Mouse (Mus musculus) olfactory bulb, adult 2 months (tissue): ENCODE results near the gene Cacna1f.

ENCODE experiments used
- CTCF ChIP-seq: fragments of 200-500 bp; IDR thresholded peaks from 2 replicates; pipeline ENCODE4 v1.5.1; 2012; ENCODE audit warnings: low read depth, mild to moderate bottlenecking, low read length, moderate library complexity; ENCODE audit not compliant: insufficient read depth
- POLR2A ChIP-seq: fragments of 200-500 bp; IDR thresholded peaks from 2 replicates; pipeline ENCODE4 v1.6.1; 2012; ENCODE audit warnings: mild to moderate bottlenecking, low read depth, low read length, moderate library complexity; ENCODE audit not compliant: insufficient read depth

GRCm38 (mm10) chrX:7563076-7563475, 43.8 kb upstream of the Cacna1f start:
- TF ChIP-seq POLR2A: no peak
- no peak for TF ChIP-seq CTCF
